Mouse (Mus musculus): Measurements from ENCODE around the gene Map2k1.
"Not testable (repeated sequence)": the region's sequence is repeated elsewhere in the genome, so short reads cannot be mapped to it uniquely, and the experiment has no call there.

Map2k1 gene

GRCm38 (mm10) chr9:64274291-64274690, 20.9 kb upstream of the Map2k1 start:
- H3K4me3 ChIP-seq (replicated peaks; ENCODE audit: low read length) = no peak overlapping the region
- TF ChIP-seq NANOG (IDR thresholded peaks at IDR 0.05; ENCODE audit: borderline replicate concordance, low read length) = no peak
- no peak for TF ChIP-seq CTCF (conservative IDR thresholded peaks at IDR 0.05; ENCODE audit: low read length)
- no peak for TF ChIP-seq POU5F1 (IDR thresholded peaks at IDR 0.05; ENCODE audit: borderline replicate concordance, low read length)
- no peaks in the 10 kb centered on the region for H3K9me3 ChIP-seq (ENCODE audit: low read length)
- H3K36me3 ChIP-seq (ENCODE audit: insufficient read depth, low read length) = no peaks in the 10 kb centered on the region
- peaks cover 30% of the 10 kb centered on the region for H3K4me1 ChIP-seq (replicated peaks; ENCODE audit: low read depth, low read length)
- H3K27me3 ChIP-seq (ENCODE audit: insufficient read depth, low read length) = no peaks in the 10 kb centered on the region

DNA sequence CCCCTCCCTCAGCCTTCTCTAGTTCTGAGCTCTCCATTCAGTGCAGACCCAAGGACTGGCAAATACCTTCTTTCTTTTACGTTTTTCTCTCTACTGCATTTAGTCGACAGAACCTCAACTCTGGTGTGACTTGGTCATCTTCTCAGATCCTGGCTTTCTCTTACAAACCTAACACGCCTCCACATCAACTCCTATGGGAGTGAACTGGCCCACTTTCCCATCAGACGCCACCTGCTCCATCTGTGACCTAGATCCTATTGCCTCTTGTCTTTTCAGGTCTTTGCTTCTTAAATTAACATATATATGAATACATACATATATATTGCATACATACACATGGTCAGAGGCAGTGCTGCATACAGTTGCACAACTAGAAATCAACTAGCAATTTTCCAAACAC, 20.3 kb upstream of the Map2k1 start:
- TF ChIP-seq POU5F1 (IDR thresholded peaks at IDR 0.05; ENCODE audit: borderline replicate concordance, low read length) (no peak), CTCF (conservative IDR thresholded peaks at IDR 0.05; ENCODE audit: low read length) (no peak), NANOG (IDR thresholded peaks at IDR 0.05; ENCODE audit: borderline replicate concordance, low read length) (no peak)
- no peak overlapping the region for H3K4me3 ChIP-seq (replicated peaks; ENCODE audit: low read length)
- H3K9me3 ChIP-seq (ENCODE audit: low read length) = no peaks in the 10 kb centered on the region
- H3K36me3 ChIP-seq (ENCODE audit: insufficient read depth, low read length) = no peaks in the 10 kb centered on the region
- H3K27me3 ChIP-seq (ENCODE audit: insufficient read depth, low read length) = no peaks in the 10 kb centered on the region
- peaks cover 32% of the 10 kb centered on the region for H3K4me1 ChIP-seq (replicated peaks; ENCODE audit: low read depth, low read length)

DNA sequence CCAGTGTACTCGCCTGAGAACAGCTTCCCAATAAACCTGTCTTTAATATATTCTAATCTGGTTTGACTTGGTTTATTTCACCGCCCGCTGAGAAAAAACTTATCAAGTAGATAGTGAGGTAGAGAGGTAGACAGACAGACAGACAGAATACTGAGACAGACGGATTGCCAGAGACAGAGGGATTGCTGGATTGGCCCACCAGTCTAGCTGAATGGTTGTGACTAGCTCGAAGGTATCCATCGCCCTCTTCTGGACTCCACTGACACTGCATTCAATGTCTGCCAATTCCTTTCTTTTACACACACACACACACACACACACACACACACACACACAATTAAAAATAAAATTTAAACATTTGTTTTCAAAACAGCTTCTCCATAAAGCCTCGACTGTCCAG, 19.2 kb upstream of the Map2k1 start:
- H3K9me3 ChIP-seq (ENCODE audit: low read length) = no peaks in the 10 kb centered on the region
- no peaks in the 10 kb centered on the region for H3K27me3 ChIP-seq (ENCODE audit: insufficient read depth, low read length)
- TF ChIP-seq CTCF (conservative IDR thresholded peaks at IDR 0.05; ENCODE audit: low read length) (peak; percentile 39), NANOG (IDR thresholded peaks at IDR 0.05; ENCODE audit: borderline replicate concordance, low read length) (no peak)
- peaks cover 44% of the 10 kb centered on the region for H3K4me1 ChIP-seq (replicated peaks; ENCODE audit: low read depth, low read length)
- no peaks in the 10 kb centered on the region for H3K36me3 ChIP-seq (ENCODE audit: insufficient read depth, low read length)
- peak overlapping the region; percentile 62 for H3K4me3 ChIP-seq (replicated peaks; ENCODE audit: low read length)

DNA sequence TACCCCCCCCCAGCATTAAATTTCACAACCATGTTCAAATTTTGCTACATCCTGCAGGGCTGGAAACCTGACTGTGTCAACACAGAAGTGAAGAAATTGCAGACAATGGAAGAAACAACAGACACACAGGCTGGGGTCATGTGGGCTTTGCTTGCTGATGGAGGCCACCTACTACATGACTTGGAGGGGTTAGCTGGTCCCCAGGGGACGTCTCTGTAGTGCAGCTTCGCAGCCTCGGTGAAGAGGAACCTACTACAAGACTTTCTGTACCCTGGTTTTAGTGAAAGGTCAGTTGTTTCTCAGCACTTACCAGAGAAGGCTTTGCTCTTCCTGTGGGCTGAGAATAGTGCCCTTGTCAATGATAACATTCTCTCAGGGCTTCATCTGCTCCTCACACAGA, 17.8 kb upstream of the Map2k1 start:
- TF ChIP-seq NANOG (IDR thresholded peaks at IDR 0.05; ENCODE audit: borderline replicate concordance, low read length) = no peak
- TF ChIP-seq CTCF (conservative IDR thresholded peaks at IDR 0.05; ENCODE audit: low read length) = no peak
- Histone ChIP-seq H3K4me1 (replicated peaks; ENCODE audit: low read depth, low read length) (peaks cover 54% of the 10 kb centered on the region), H3K36me3 (ENCODE audit: insufficient read depth, low read length) (no peaks in the 10 kb centered on the region), H3K27me3 (ENCODE audit: insufficient read depth, low read length) (no peaks in the 10 kb centered on the region), H3K9me3 (ENCODE audit: low read length) (no peaks in the 10 kb centered on the region), H3K4me3 (replicated peaks; ENCODE audit: low read length) (no peak overlapping the region)

- H3K36me3 ChIP-seq (ENCODE audit: insufficient read depth, low read length); H3K27me3 ChIP-seq (ENCODE audit: insufficient read depth, low read length); H3K9me3 ChIP-seq (ENCODE audit: low read length): not testable (repeated sequence)
- Histone ChIP-seq H3K4me3 (replicated peaks; ENCODE audit: low read length) (0 out of 2 replicates have a peak overlapping the region, but pooled peaks have one; percentile 62), H3K4me1 (replicated peaks; ENCODE audit: low read depth, low read length) (peaks cover 51% of the 10 kb centered on the region)
Measured at GRCm38 (mm10) chr9:64268836-64269235, 15.4 kb upstream of the Map2k1 start.

DNA sequence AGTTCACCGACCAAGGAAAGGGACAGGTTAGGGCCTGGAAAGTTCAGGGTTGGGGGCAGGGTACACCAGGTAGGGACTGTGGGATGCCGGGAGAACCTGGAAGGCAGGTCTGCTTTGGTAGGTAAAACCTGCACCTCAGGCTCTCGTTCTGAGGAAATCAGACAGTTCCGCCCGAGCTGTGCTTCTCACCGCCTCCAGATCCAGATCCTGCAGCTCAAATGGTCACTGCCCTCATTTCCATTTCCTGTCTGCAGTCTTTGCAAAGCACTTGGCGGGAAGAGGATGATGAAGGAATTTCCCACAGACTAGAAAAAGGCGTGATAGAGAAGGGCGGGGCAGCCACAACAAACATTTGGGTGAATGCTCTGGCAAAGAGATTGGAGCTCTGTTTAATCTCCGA, 14.8 kb upstream of the Map2k1 start:
- no peak for TF ChIP-seq POU5F1 (IDR thresholded peaks at IDR 0.05; ENCODE audit: borderline replicate concordance, low read length)
- no peak for TF ChIP-seq NANOG (IDR thresholded peaks at IDR 0.05; ENCODE audit: borderline replicate concordance, low read length)
- TF ChIP-seq CTCF (conservative IDR thresholded peaks at IDR 0.05; ENCODE audit: low read length) = no peak
- peaks cover 51% of the 10 kb centered on the region for H3K4me1 ChIP-seq (replicated peaks; ENCODE audit: low read depth, low read length)
- H3K4me3 ChIP-seq (replicated peaks; ENCODE audit: low read length) = peak overlapping the region; percentile 62
- H3K9me3 ChIP-seq (ENCODE audit: low read length) = no peaks in the 10 kb centered on the region
- H3K27me3 ChIP-seq (ENCODE audit: insufficient read depth, low read length) = no peaks in the 10 kb centered on the region
- no peaks in the 10 kb centered on the region for H3K36me3 ChIP-seq (ENCODE audit: insufficient read depth, low read length)

DNA sequence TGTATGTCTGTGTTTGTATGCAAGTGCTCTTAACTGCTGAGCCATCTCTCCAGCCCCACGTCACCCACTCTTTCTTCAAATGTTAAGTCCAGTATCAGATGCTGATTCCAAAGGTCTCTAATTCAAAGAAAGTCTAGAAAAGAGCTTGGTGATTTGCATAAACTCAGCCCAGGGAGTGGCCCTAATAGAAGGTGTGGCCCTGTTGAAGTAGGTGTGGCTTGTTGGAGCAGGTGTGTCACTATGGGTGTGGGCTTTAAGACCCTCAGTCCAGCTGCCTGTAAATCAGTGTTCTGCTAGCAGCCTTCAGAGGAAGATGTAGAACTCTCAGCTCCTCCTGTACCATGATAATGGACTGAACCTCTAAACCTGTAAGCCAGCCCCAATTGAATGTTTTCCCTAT, 13.8 kb upstream of the Map2k1 start:
- H3K4me3 ChIP-seq (replicated peaks; ENCODE audit: low read length) = peak overlapping the region; percentile 62; the same call in 1 of the 2 replicates
- H3K9me3 ChIP-seq (ENCODE audit: low read length) = no peaks in the 10 kb centered on the region
- TF ChIP-seq NANOG (IDR thresholded peaks at IDR 0.05; ENCODE audit: borderline replicate concordance, low read length) (no peak), CTCF (conservative IDR thresholded peaks at IDR 0.05; ENCODE audit: low read length) (no peak), POU5F1 (IDR thresholded peaks at IDR 0.05; ENCODE audit: borderline replicate concordance, low read length) (no peak)
- no peaks in the 10 kb centered on the region for H3K27me3 ChIP-seq (ENCODE audit: insufficient read depth, low read length)
- H3K4me1 ChIP-seq (replicated peaks; ENCODE audit: low read depth, low read length) = peaks cover 47% of the 10 kb centered on the region
- no peaks in the 10 kb centered on the region for H3K36me3 ChIP-seq (ENCODE audit: insufficient read depth, low read length)

DNA sequence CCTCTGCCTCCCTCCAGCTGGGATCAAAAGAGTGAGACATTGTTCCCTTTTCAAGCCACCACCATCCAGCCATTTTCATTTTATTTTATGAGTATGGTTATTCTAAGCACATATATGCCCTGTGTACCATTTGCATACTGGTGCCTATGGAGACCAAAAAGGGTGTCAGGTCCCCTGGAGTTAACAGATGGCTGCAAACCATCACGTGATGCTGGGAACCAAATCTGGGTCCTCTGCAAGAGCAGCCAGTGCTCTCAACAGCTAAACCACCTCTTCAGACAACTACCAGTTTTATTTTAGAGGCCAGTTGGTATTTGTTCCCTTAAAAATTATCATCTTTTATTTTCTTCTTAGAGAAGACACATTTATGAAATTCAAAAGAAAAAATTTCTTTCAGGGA, 11.4 kb upstream of the Map2k1 start:
- Histone ChIP-seq H3K4me3 (replicated peaks; ENCODE audit: low read length) (no peak overlapping the region), H3K4me1 (replicated peaks; ENCODE audit: low read depth, low read length) (peaks cover 28% of the 10 kb centered on the region), H3K27me3 (ENCODE audit: insufficient read depth, low read length) (no peaks in the 10 kb centered on the region), H3K9me3 (ENCODE audit: low read length) (no peaks in the 10 kb centered on the region), H3K36me3 (ENCODE audit: insufficient read depth, low read length) (no peaks in the 10 kb centered on the region)
- TF ChIP-seq CTCF (conservative IDR thresholded peaks at IDR 0.05; ENCODE audit: low read length) (no peak), NANOG (IDR thresholded peaks at IDR 0.05; ENCODE audit: borderline replicate concordance, low read length) (no peak), POU5F1 (IDR thresholded peaks at IDR 0.05; ENCODE audit: borderline replicate concordance, low read length) (no peak)

DNA sequence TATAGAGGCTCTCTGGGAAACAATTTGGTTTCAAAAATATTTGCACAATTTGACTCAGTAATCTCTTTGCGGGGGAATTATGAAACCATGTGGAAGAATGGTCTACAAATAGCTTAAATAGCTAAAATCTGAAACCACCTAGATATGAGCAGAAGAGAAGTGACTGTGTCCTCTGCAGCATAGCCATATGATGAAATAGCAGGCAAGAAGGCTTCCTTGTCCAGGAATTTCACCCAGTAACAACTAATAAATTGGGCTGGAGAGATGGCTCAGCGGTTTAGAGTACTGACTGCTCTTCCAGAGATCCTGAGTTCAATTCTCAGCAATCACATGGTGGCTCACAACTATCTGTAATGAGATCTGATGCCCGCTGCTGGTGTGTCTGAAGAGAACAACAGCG, 7.6 kb upstream of the Map2k1 start:
- TF ChIP-seq POU5F1 (IDR thresholded peaks at IDR 0.05; ENCODE audit: borderline replicate concordance, low read length) (no peak), NANOG (IDR thresholded peaks at IDR 0.05; ENCODE audit: borderline replicate concordance, low read length) (no peak), CTCF (conservative IDR thresholded peaks at IDR 0.05; ENCODE audit: low read length) (no peak)
- Histone ChIP-seq H3K4me1 (replicated peaks; ENCODE audit: low read depth, low read length) (peaks cover 18% of the 10 kb centered on the region), H3K4me3 (replicated peaks; ENCODE audit: low read length) (no peak overlapping the region), H3K27me3 (ENCODE audit: insufficient read depth, low read length) (no peaks in the 10 kb centered on the region), H3K36me3 (ENCODE audit: insufficient read depth, low read length) (no peaks in the 10 kb centered on the region), H3K9me3 (ENCODE audit: low read length) (no peaks in the 10 kb centered on the region)

All from E14TG2a.4 (cell line).